Mouse (Mus musculus): ENCODE results near the gene Higd1a. TPM values are rescaled to one million over a fixed set of nuclear protein-coding genes. Genes with fewer than 3 reads are reported as not detected.
A peak's percentile ranks its signal among the peaks of the same experiment; 100 is the strongest.

Higd1a gene
- polyA plus RNA-seq, 1 experiment from 2014 or later, result 230 TPM

DNA sequence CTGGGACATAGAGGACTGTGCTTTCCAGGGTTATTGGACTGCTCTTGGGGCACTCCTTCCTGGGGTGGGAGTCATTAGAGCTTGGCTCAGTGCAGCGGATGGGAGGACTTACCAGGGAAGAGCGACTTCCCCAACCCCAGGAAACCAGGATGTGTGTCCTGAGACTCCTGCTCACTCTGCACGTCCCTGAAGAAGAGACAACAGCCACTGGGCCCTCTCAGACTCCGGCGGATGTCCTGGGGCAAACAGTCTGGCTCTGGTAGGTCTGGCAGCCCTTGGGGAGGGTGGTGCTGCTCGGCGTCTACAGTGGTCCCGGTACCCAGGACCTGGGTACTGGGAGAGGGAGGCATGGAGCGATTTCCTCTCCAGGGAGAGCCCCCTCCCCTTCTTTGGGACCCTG lies 40.1 kb upstream of the Higd1a start, which contains the start of gene Ackr2:
Gene Ackr2, plus strand, starts transcription at position 111 of the 400 bp plus-strand sequence.
- no peak within 1 kb of the TSS for H3K4me3 ChIP-seq
- no peak for ATAC-seq (ENCODE audit: extremely low read depth, insufficient number of reproducible peaks, low FRiP score, low TSS enrichment)

DNA sequence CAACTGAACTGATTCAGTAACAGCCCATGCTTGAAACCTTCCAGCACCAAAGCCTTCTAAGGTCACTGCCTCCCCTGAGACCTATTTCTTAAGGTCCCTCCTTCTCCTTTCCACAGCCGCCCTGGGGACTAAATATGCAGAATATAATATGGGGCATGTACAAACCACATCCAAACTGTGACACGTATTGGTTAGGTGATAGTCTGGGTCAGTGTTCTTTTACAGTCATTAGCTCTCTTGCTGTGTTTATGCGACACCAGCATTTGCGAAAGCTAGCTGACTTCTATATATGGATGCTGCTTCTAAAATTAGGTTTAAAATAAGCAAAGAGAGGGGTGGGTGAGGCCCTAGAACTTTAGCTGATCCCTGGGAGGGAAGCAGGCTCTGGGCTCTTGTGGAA lies 38.7 kb upstream of the Higd1a start:
- no peaks in the 10 kb centered on the region for H3K9me3 ChIP-seq
- peaks cover 14% of the 10 kb centered on the region for H3K4me1 ChIP-seq
- no peaks in the 10 kb centered on the region for H3K27me3 ChIP-seq (replicated peaks)
- no peak overlapping the region for H3K9ac ChIP-seq
- H3K27ac ChIP-seq (replicated peaks), result no peak overlapping the region
- 58% methylated on average over 4 of the region's 4 CpGs for WGBS
- no peaks in the 10 kb centered on the region for H3K36me3 ChIP-seq
- no peak for ATAC-seq (ENCODE audit: extremely low read depth, insufficient number of reproducible peaks, low FRiP score, low TSS enrichment)
- H3K4me3 ChIP-seq, result no peak overlapping the region
- H3K4me2 ChIP-seq, result no peak overlapping the region

More for the DNA sequence above, 40.1 kb upstream of the Higd1a start, which contains the start of gene Ackr2:
- 77% methylated on average over 9 of the region's 9 CpGs for WGBS
- Histone ChIP-seq H3K27me3 (replicated peaks) (no peaks in the 10 kb centered on the region), H3K9ac (no peak within 1 kb of the TSS), H3K4me1 (peaks cover 14% of the 10 kb centered on the region), H3K4me2 (no peak within 1 kb of the TSS), H3K27ac (replicated peaks) (no peak within 1 kb of the TSS), H3K9me3 (no peaks in the 10 kb centered on the region), H3K36me3 (no peaks in the 10 kb centered on the region)

DNA sequence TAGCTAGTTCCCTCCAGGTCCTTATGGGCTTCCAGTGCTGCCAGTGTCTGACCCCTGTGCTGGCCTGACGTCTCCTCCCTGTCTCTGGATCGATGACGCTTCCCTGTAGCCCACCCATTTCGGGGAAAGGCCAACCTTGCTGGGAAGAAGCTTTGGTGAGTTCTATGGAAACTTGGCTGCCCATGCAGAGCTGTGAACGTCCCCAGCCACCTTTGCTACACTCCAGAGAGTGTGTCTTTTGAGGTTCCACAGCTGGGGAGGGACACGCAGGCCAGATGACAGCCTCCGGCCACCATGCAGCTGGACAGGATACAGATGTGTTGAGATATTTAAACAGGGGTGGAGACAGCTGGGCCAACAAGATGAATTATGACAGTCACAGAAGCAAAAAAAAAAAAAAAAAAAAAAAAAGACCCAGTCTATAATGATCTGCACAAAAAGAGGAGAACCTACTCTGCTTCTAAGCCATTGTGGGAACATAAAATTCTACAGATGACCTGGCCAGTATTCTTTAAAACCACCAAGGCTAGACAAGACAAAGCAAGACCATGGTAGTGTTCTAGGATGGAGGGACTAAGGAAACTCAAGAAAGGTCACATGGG lies 37.3 kb upstream of the Higd1a start:
- ATAC-seq (ENCODE audit: extremely low read depth, insufficient number of reproducible peaks, low FRiP score, low TSS enrichment), result no peak
- Histone ChIP-seq H3K27ac (replicated peaks) (no peak overlapping the region), H3K4me1 (peaks cover 20% of the 10 kb centered on the region), H3K27me3 (replicated peaks) (no peaks in the 10 kb centered on the region), H3K4me2 (no peak overlapping the region), H3K36me3 (no peaks in the 10 kb centered on the region), H3K4me3 (no peak overlapping the region), H3K9me3 (no peaks in the 10 kb centered on the region), H3K9ac (no peak overlapping the region)
- WGBS, result 56% methylated on average over 7 of the region's 7 CpGs

DNA sequence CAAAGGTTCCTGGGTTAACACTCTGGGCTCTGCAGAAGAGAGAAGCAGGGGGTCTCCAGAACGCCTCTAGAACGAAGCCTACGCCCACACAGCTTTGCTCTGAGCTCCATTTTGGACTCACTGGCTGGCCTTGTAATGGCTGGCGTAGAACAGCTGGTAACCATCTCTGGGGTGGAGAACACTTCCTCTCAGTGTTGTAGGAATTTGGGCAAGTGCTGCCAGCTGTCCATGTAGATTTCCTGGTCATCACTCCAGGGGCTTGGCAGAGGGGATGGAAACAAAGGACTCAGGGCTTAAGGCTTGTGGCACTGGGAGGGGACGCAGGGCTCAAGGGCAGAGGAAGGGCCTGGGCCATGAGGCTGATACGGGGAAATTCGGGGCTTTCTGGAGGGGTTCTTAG lies 36.3 kb upstream of the Higd1a start:
- Histone ChIP-seq H3K27ac (replicated peaks) (no peak overlapping the region), H3K27me3 (replicated peaks) (no peaks in the 10 kb centered on the region), H3K4me3 (no peak overlapping the region), H3K4me2 (no peak overlapping the region), H3K9ac (no peak overlapping the region), H3K9me3 (no peaks in the 10 kb centered on the region), H3K36me3 (no peaks in the 10 kb centered on the region), H3K4me1 (peaks cover 28% of the 10 kb centered on the region)
- WGBS, result 76% methylated on average over 7 of the region's 7 CpGs
- no peak for ATAC-seq (ENCODE audit: extremely low read depth, insufficient number of reproducible peaks, low FRiP score, low TSS enrichment)

DNA sequence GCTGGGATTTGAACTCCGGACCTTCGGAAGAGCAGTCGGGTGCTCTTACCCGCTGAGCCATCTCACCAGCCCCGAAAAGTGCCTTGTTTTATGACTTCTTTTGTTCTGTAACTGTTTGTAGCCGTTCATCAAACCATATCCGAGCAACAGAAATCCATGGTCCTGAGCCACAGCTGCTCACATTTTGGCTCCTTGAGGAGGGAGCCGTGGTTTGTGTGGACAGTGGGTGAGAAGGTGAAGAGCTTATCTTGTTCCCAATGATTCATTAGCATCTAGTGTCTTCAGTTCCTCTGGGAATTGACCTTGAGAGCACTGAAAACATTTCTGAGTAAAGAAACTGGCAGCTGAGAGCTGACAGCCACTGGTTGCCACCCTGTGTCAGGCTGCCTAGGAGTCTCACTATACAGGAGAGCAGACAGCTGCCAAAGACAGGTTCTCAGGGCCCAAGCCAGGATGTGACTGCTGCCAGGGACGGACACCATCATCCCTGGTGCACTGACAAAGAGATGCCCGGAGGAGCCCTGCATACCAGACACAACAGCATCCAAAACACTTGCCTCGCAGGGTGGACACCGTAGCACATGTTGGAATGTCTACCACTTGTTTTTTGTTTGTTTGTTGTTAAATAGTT lies 34.0 kb upstream of the Higd1a start:
- H3K4me1 ChIP-seq, result peaks cover 28% of the 10 kb centered on the region
- 81% methylated on average over 12 of the region's 12 CpGs for WGBS
- no peaks in the 10 kb centered on the region for H3K9me3 ChIP-seq
- H3K9ac ChIP-seq, result no peak overlapping the region
- H3K27ac ChIP-seq (replicated peaks), result no peak overlapping the region
- H3K4me3 ChIP-seq, result no peak overlapping the region
- no peak overlapping the region for H3K4me2 ChIP-seq
- ATAC-seq (ENCODE audit: extremely low read depth, insufficient number of reproducible peaks, low FRiP score, low TSS enrichment), result no peak
- H3K36me3 ChIP-seq, result no peaks in the 10 kb centered on the region
- H3K27me3 ChIP-seq (replicated peaks), result no peaks in the 10 kb centered on the region

DNA sequence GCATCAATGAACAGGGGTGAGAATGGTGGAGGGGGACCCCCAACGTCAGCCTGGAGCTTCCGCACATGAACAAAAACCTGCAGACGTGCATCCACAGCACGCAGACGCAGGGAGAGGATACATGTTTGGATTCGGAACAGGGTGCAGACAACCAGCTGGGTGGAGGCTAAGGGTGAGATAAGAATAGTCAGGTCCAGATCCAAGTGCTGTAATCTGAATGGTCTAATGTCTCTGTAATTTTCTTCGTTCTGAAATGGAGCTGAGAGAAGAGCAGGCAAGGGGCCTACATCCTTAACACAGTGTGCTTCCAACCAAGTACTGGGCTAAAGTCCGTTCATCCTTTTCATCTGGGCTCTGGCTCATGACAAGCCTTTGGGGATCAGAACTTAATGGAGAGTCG lies 33.1 kb upstream of the Higd1a start:
- Histone ChIP-seq H3K4me3 (no peak overlapping the region), H3K27ac (replicated peaks) (peak overlapping the region; percentile 42; the same call in 1 of the 2 replicates), H3K4me1 (peaks cover 21% of the 10 kb centered on the region), H3K36me3 (no peaks in the 10 kb centered on the region), H3K4me2 (no peak overlapping the region), H3K27me3 (replicated peaks) (no peaks in the 10 kb centered on the region), H3K9ac (no peak overlapping the region), H3K9me3 (no peaks in the 10 kb centered on the region)
- 81% methylated on average over 9 of the region's 9 CpGs for WGBS
- ATAC-seq (ENCODE audit: extremely low read depth, insufficient number of reproducible peaks, low FRiP score, low TSS enrichment), result no peak

DNA sequence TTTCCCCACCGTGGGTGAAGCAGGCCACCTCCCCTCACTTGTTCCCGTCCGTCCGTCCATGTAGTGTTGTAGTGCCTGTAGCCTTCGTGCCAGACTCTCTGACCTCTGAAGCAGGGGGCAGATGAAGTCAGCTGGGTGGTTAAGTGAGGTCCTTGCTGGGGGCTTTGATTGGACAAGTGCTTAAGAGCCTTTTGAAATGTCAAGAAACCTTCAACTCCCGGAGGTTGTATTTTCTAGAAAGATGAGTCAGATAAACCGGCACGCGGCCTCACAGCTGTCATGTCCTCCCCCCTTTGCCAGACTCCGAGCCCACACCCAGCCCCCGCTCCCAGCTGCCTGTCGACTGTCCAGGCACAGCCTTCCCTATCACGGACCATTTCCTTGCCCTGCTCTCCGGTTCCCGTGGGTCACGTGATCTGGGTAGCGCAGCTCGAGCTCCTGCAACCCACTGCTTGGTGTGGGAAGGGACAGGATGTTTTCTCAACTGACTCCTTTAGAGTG lies 32.3 kb upstream of the Higd1a start:
- 0 out of 2 replicates have a peak, but pooled peaks have one; percentile 25 for ATAC-seq (ENCODE audit: extremely low read depth, insufficient number of reproducible peaks, low FRiP score, low TSS enrichment)
- 4% methylated on average over 18 of the region's 18 CpGs for WGBS
- Histone ChIP-seq H3K36me3 (no peaks in the 10 kb centered on the region), H3K9ac (peak overlapping the region; percentile 62), H3K4me2 (peak overlapping the region; percentile 63), H3K27ac (replicated peaks) (peak overlapping the region; percentile 42; the same call in 1 of the 2 replicates), H3K27me3 (replicated peaks) (no peaks in the 10 kb centered on the region), H3K4me1 (peaks cover 21% of the 10 kb centered on the region), H3K9me3 (no peaks in the 10 kb centered on the region), H3K4me3 (peak overlapping the region; percentile 30)

DNA sequence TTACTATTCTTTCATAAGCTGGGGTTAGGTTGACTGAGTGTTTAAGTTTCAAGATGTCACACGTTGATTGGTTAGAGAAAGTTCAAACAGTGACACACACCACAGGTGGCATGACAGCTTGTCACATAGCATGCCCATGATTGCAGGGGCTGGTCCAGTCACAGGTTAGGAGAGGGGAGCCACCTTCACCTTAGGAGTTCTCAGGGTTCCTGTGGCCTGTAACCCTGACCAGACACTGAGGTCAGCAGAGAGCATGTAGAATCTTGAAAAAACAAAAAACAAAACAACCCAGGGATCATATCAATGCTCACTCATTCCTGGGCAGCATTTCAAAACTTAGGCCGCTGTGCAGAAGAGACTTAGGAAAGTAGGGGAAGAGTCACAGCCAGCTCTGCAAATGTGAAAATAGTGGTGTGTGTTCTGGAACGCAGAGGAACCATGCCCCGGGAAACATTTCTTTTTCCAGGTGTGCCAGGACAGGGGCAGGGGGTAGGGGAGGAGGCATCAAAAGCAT lies 31.8 kb upstream of the Higd1a start:
- Histone ChIP-seq H3K36me3 (no peaks in the 10 kb centered on the region), H3K4me3 (peak overlapping the region; percentile 30; the same call in 1 of the 2 replicates), H3K9me3 (no peaks in the 10 kb centered on the region), H3K27me3 (replicated peaks) (no peaks in the 10 kb centered on the region), H3K27ac (replicated peaks) (peak overlapping the region; percentile 42; the same call in 1 of the 2 replicates), H3K4me2 (peak overlapping the region; percentile 63), H3K9ac (peak overlapping the region; percentile 62), H3K4me1 (peaks cover 18% of the 10 kb centered on the region)
- ATAC-seq (ENCODE audit: extremely low read depth, insufficient number of reproducible peaks, low FRiP score, low TSS enrichment), result no peak
- 51% methylated on average over 4 of the region's 4 CpGs for WGBS

DNA sequence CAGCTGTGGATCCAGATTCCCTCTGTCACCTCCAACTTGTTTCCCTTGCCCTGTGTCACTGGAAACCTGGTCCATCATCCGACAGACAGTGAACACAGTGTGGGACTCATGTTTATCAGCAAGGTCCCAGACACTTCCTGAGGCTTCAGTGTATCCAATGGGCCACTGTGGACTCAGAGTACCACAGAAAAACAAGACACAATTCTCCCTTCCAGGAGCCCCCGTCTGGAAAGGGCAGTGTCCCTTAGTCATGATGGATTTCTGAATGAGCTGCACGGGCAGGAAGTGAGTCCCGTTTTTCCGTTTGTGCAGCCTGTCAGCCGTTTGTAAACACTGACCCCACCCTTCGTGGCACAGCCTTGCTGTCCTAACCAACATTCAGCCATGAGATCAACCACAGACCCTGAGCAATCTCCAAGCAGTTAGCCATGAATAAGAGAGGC lies 23.9 kb upstream of the Higd1a start:
- no peaks in the 10 kb centered on the region for H3K9me3 ChIP-seq
- no peaks in the 10 kb centered on the region for H3K27me3 ChIP-seq (replicated peaks)
- H3K9ac ChIP-seq, result no peak overlapping the region
- no peak for ATAC-seq (ENCODE audit: extremely low read depth, insufficient number of reproducible peaks, low FRiP score, low TSS enrichment)
- H3K4me1 ChIP-seq, result peaks cover 10% of the 10 kb centered on the region
- WGBS, result 47% methylated on average over 7 of the region's 7 CpGs
- no peaks in the 10 kb centered on the region for H3K36me3 ChIP-seq
- H3K4me3 ChIP-seq, result no peak overlapping the region
- H3K27ac ChIP-seq (replicated peaks), result peak overlapping the region; percentile 42; the same call in 1 of the 2 replicates
- H3K4me2 ChIP-seq, result no peak overlapping the region

DNA sequence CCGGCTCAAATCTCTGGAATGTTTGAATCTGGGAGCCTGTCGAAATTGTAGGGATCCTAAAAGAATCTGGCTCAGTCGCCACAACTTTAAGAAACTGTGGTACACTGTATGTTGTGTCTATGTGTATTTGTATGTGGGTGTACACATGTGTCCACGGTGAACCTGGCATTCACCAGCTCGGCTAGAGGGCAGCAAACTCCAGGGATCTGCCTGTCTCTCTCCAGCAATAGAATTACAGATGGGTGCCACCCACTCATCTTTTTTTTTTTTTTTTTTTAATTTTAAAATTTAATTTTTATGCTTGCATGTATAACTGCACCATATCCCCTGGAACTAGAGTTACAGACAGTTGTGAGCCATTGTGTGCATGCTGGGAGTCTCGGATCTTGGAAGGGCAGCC lies 23.1 kb upstream of the Higd1a start:
- H3K9ac ChIP-seq, result no peak overlapping the region
- H3K27ac ChIP-seq (replicated peaks), result 0 out of 2 replicates have a peak overlapping the region, but pooled peaks have one; percentile 42
- H3K4me2 ChIP-seq, result no peak overlapping the region
- ATAC-seq (ENCODE audit: extremely low read depth, insufficient number of reproducible peaks, low FRiP score, low TSS enrichment), result no peak
- peaks cover 10% of the 10 kb centered on the region for H3K4me1 ChIP-seq
- no peaks in the 10 kb centered on the region for H3K9me3 ChIP-seq
- WGBS, result 73% methylated on average over 6 of the region's 6 CpGs
- H3K4me3 ChIP-seq, result no peak overlapping the region
- no peaks in the 10 kb centered on the region for H3K27me3 ChIP-seq (replicated peaks)
- no peaks in the 10 kb centered on the region for H3K36me3 ChIP-seq

DNA sequence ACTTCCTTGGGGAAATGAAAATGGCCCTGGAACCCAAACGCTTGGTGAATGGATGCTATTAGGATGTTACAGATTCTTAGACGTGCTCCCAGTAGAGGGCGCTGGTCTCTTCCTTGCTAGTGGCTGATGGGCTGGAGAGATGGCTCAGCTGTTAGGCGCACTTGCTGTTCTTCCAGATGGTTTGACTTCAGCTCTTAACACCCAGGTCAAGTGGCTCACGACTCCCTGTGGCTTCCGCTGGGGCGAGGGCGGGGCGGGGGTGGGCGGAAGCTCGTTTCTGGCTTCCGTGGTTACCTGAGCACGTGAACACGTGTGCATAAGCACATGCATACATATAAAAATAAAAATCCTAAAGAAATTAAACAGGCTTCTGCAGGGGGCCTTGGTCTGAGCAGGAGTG lies 22.7 kb upstream of the Higd1a start:
- Histone ChIP-seq H3K4me3 (no peak overlapping the region), H3K27ac (replicated peaks) (no peak overlapping the region), H3K27me3 (replicated peaks) (no peaks in the 10 kb centered on the region), H3K36me3 (no peaks in the 10 kb centered on the region), H3K4me1 (peaks cover 10% of the 10 kb centered on the region), H3K4me2 (peak overlapping the region; percentile 40; the same call in 1 of the 2 replicates), H3K9ac (no peak overlapping the region), H3K9me3 (no peaks in the 10 kb centered on the region)
- ATAC-seq (ENCODE audit: extremely low read depth, insufficient number of reproducible peaks, low FRiP score, low TSS enrichment), result no peak
- WGBS, result 21% methylated on average over 14 of the region's 14 CpGs

Measured in heart, embryonic 13.5 days (tissue).